Mouse (Mus musculus): ENCODE measurements around the gene Cept1. TPM values are rescaled to one million over a fixed set of nuclear protein-coding genes. Genes with fewer than 3 reads are reported as not detected.

Gene Cept1
- total RNA-seq, 1 experiment, result 46.2 TPM

DNA sequence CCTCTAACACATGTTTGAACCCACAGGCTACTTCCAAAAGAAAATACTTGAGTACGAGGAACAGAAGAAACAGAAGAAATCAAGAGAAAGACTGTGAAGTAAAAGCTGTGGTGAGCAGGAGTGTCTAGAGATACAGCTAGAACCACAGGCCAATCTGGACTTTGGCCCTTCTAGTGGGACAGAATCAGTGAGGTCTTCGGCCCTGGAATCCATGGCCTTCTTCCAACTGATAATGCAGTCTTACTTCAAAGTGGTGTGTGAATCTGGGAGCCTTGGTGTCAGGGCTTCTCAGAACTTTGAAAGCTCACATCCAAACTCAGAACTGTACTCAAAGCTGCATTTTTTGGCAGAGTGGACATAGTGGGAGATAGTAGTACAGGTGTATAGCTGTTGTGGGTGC, 47.1 kb downstream of the Cept1 start:
- TF ChIP-seq HCFC1 (IDR thresholded peaks at IDR 0.05; ENCODE audit: borderline replicate concordance, insufficient read depth, low read length), result no peak
- no peak for TF ChIP-seq CHD2 (IDR thresholded peaks at IDR 0.05; ENCODE audit: low read depth, low read length)
- TF ChIP-seq ZNF384 (IDR thresholded peaks at IDR 0.05; ENCODE audit: low read depth, low read length), result no peak
- no peak for TF ChIP-seq MAFK (IDR thresholded peaks at IDR 0.05; ENCODE audit: insufficient read depth, low read depth, low read length)
- TF ChIP-seq ZC3H11A (IDR thresholded peaks at IDR 0.05; ENCODE audit: borderline replicate concordance, low read depth, low read length), result no peak
- Histone ChIP-seq H3K36me3 (ENCODE audit: control insufficient read depth, insufficient read depth, low read length, poor library complexity, severe bottlenecking) (no peaks in the 10 kb centered on the region), H3K27ac (ENCODE audit: insufficient read depth, low read depth, low read length, poor library complexity, severe bottlenecking) (no peak overlapping the region), H3K9me3 (ENCODE audit: control insufficient read depth, insufficient read depth, low read depth, low read length) (no peaks in the 10 kb centered on the region), H3K9ac (ENCODE audit: insufficient read depth, low read depth, low read length, poor library complexity, severe bottlenecking) (no peak overlapping the region), H3K4me3 (ENCODE audit: insufficient read depth in 1 of 2, low read depth in 1 of 2, low read length in 2 of 2, poor library complexity in 1 of 2, severe bottlenecking in 1 of 2) (no peak overlapping the region), H3K4me1 (ENCODE audit: control insufficient read depth in 2 of 2, insufficient read depth in 2 of 2, low read length in 2 of 2, poor library complexity in 1 of 2) (no peaks in the 10 kb centered on the region; a peak in 1 of 4 replicates)
- in situ Hi-C loops (cut with MboI; ENCODE audit: low sequenced_read_pairs in 2 of 2, unreplicated experiment in 2 of 2), result no loop called here
- DNase-seq (ENCODE audit: low read depth, low spot score), result no peak

DNA sequence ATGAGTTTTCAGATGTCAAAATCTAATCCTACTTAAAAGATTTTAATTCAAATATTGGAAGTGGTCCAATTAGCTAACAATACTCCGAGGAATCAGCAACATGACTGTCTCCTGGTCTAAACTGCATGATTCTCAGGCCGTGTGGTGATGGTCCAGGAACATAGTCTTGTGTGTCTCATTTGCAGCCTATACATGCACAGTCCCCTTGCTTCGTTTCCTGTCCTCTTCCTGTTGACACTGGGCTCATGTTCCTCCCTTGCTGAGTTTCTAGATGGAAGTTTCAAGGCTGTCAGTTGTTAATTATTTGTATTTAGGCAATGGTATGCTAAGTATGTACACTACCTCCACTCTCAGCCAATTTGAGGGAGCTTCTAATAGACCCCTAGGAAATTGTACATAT, 50.6 kb downstream of the Cept1 start:
- Histone ChIP-seq H3K36me3 (ENCODE audit: control insufficient read depth, insufficient read depth, low read length, poor library complexity, severe bottlenecking) (no peaks in the 10 kb centered on the region), H3K9ac (ENCODE audit: insufficient read depth, low read depth, low read length, poor library complexity, severe bottlenecking) (no peak overlapping the region), H3K9me3 (ENCODE audit: control insufficient read depth, insufficient read depth, low read depth, low read length) (no peaks in the 10 kb centered on the region), H3K4me3 (ENCODE audit: insufficient read depth in 1 of 2, low read depth in 1 of 2, low read length in 2 of 2, poor library complexity in 1 of 2, severe bottlenecking in 1 of 2) (no peak overlapping the region), H3K4me1 (ENCODE audit: control insufficient read depth in 2 of 2, insufficient read depth in 2 of 2, low read length in 2 of 2, poor library complexity in 1 of 2) (no peaks in the 10 kb centered on the region), H3K27ac (ENCODE audit: insufficient read depth, low read depth, low read length, poor library complexity, severe bottlenecking) (no peak overlapping the region)
- TF ChIP-seq ZNF384 (IDR thresholded peaks at IDR 0.05; ENCODE audit: low read depth, low read length), result no peak
- TF ChIP-seq ZC3H11A (IDR thresholded peaks at IDR 0.05; ENCODE audit: borderline replicate concordance, low read depth, low read length), result no peak
- no peak for TF ChIP-seq MAFK (IDR thresholded peaks at IDR 0.05; ENCODE audit: insufficient read depth, low read depth, low read length)
- no peak for TF ChIP-seq HCFC1 (IDR thresholded peaks at IDR 0.05; ENCODE audit: borderline replicate concordance, insufficient read depth, low read length)
- TF ChIP-seq CHD2 (IDR thresholded peaks at IDR 0.05; ENCODE audit: low read depth, low read length), result no peak
- DNase-seq (ENCODE audit: low read depth, low spot score), result no peak
- in situ Hi-C loops (cut with MboI; ENCODE audit: low sequenced_read_pairs in 2 of 2, unreplicated experiment in 2 of 2), result no loop called here

DNA sequence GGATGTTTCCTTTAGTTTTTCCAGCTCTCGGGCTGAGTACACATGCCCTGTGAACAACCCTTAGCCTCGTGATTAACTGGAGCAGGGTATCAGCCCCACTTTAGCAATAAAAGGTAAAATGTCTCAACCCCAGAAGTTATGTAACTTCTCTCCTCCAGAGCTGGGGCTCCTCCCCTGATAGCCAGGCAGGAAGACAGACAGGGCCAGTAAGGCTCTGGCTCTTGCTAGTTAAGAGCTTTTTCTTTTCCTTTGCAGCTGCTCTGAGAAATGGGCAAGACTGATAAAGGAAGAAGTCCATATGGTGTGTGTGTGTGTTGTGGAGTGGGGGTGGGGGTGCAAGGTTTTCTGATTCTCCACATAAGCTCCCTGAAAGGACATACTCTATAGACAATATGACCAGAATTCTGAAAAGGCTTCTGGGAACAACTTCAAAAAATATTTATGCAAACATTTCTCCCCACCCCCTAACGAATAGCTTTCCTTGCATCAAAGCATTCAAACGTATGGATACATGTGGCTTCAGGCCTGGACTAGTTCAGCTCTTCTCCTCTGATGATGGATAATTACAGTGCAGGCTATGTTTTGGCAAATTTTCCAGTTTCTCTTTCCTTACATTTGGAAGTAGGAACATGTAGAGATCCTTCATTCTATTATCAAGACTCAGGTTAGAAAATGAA, 51.4 kb downstream of the Cept1 start:
- in situ Hi-C loops (cut with MboI; ENCODE audit: low sequenced_read_pairs in 2 of 2, unreplicated experiment in 2 of 2), result no loop called here
- no peak for DNase-seq (ENCODE audit: low read depth, low spot score)
- Histone ChIP-seq H3K36me3 (ENCODE audit: control insufficient read depth, insufficient read depth, low read length, poor library complexity, severe bottlenecking) (no peaks in the 10 kb centered on the region), H3K27ac (ENCODE audit: insufficient read depth, low read depth, low read length, poor library complexity, severe bottlenecking) (no peak overlapping the region), H3K4me3 (ENCODE audit: insufficient read depth in 1 of 2, low read depth in 1 of 2, low read length in 2 of 2, poor library complexity in 1 of 2, severe bottlenecking in 1 of 2) (no peak overlapping the region), H3K4me1 (ENCODE audit: control insufficient read depth in 2 of 2, insufficient read depth in 2 of 2, low read length in 2 of 2, poor library complexity in 1 of 2) (no peaks in the 10 kb centered on the region), H3K9me3 (ENCODE audit: control insufficient read depth, insufficient read depth, low read depth, low read length) (no peaks in the 10 kb centered on the region), H3K9ac (ENCODE audit: insufficient read depth, low read depth, low read length, poor library complexity, severe bottlenecking) (no peak overlapping the region)
- TF ChIP-seq CHD2 (IDR thresholded peaks at IDR 0.05; ENCODE audit: low read depth, low read length) (no peak), HCFC1 (IDR thresholded peaks at IDR 0.05; ENCODE audit: borderline replicate concordance, insufficient read depth, low read length) (no peak)

DNA sequence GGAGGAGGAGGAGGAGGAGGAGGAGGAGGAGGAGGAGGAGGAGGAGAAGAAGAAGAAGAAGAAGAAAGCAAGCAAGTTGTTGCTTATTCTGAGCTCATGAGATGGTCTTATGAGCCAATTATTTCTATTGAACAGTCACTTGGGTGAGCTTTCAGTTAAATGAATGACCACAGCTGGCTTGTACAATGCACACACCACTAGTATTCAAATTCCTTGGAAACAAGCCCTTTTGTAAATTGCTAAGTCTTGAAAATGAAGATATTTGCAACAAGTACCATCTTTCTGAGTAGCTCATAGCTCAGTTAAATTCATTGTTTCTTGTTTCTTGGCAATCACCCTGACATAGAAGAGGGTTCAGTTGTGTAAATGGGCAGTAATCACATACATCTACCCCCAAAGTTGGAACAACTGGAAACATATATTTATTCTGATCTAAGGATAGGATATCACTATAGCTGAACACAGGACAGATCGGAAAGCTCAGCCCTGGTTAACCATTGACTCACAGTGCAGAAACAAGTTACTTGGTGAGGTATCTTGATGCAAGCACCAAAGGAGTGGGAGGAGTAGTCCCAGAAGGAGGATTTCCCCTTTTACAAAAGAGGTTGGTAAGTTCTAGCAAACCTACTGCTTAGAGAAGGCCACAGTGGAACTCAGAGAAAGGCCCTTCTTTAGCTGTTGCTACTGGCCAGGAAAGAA, 52.1 kb downstream of the Cept1 start:
- DNase-seq (ENCODE audit: low read depth, low spot score), result no peak
- TF ChIP-seq CHD2 (IDR thresholded peaks at IDR 0.05; ENCODE audit: low read depth, low read length), result no peak
- TF ChIP-seq HCFC1 (IDR thresholded peaks at IDR 0.05; ENCODE audit: borderline replicate concordance, insufficient read depth, low read length), result no peak
- no peak for TF ChIP-seq ZNF384 (IDR thresholded peaks at IDR 0.05; ENCODE audit: low read depth, low read length)
- no peak for TF ChIP-seq MAFK (IDR thresholded peaks at IDR 0.05; ENCODE audit: insufficient read depth, low read depth, low read length)
- no peak for TF ChIP-seq ZC3H11A (IDR thresholded peaks at IDR 0.05; ENCODE audit: borderline replicate concordance, low read depth, low read length)
- Histone ChIP-seq H3K9ac (ENCODE audit: insufficient read depth, low read depth, low read length, poor library complexity, severe bottlenecking) (no peak overlapping the region), H3K36me3 (ENCODE audit: control insufficient read depth, insufficient read depth, low read length, poor library complexity, severe bottlenecking) (no peaks in the 10 kb centered on the region), H3K27ac (ENCODE audit: insufficient read depth, low read depth, low read length, poor library complexity, severe bottlenecking) (no peak overlapping the region), H3K9me3 (ENCODE audit: control insufficient read depth, insufficient read depth, low read depth, low read length) (no peaks in the 10 kb centered on the region), H3K4me1 (ENCODE audit: control insufficient read depth in 2 of 2, insufficient read depth in 2 of 2, low read length in 2 of 2, poor library complexity in 1 of 2) (no peaks in the 10 kb centered on the region), H3K4me3 (ENCODE audit: insufficient read depth in 1 of 2, low read depth in 1 of 2, low read length in 2 of 2, poor library complexity in 1 of 2, severe bottlenecking in 1 of 2) (no peak overlapping the region)
- in situ Hi-C loops (cut with MboI; ENCODE audit: low sequenced_read_pairs in 2 of 2, unreplicated experiment in 2 of 2), result no loop called here

Measured in ES-E14 (cell line).